ENCODE assay signal across 8 mouse cellular contexts in the genomic region with DNA sequence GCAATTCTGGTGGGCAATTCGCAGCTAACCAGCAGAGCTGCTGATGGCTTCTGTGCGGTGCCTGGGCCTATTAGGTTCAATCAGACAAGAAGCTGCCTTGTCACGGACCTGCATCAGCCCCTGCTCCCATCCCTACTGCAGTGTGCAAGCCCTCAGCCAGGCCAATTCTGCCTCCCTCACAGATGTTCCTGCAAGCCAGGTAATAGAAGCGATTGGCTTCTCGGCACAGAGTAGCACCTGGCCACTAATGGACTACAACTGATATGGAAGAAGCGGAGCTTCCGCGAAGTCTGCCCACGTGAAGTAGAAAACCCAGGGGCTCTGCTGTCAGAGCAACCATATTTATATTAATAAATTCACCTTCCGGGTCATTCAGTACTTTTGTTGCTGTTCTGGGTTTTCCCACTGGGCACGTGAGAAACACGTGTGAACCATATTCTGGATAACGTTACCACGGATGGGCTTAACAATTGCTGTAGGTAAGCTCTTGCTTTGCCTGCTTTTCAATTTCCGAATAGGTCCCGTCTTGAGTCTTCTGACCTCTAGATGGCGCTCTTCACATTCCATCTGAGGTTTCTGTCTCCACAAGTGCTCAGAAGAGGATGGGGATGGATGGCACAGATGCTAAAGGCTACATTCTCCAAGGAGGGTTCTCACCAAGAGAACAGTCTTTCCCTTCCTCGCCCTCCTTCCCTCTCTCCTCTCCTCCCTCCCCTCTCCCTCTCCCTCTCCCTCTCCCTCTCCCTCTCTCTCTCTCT. TPM values are rescaled to one million over a fixed set of nuclear protein-coding genes. Genes with fewer than 3 reads are reported as not detected.
A peak's percentile ranks its signal among the peaks of the same experiment; 100 is the strongest.
DNase-seq lines count a peak whose midpoint lies in the region; ATAC-seq and TF ChIP-seq lines count a peak whose summit lies in the region.

No protein-coding gene starts in this region.

- no peaks in the 10 kb centered on the region for H3K27me3 ChIP-seq in limb, embryonic 14.5 days (ENCODE audit: control insufficient read depth, insufficient read depth, low read length)

- no peak for TF ChIP-seq POLR2A in limb, embryonic 14.5 days (IDR thresholded peaks at IDR 0.05; ENCODE audit: borderline replicate concordance, extremely low read depth, insufficient read depth, insufficient read length)

- H3K9ac ChIP-seq in limb, embryonic 14.5 days (ENCODE audit: low read depth, low read length, severe bottlenecking), result no peak overlapping the region

- no peaks in the 10 kb centered on the region for H3K36me3 ChIP-seq in limb, embryonic 14.5 days (ENCODE audit: control insufficient read depth, insufficient read depth, low read length)

- no peak overlapping the region for H3K4me2 ChIP-seq in limb, embryonic 14.5 days (replicated peaks; ENCODE audit: low read depth, low read length, severe bottlenecking)

- H3K4me1 ChIP-seq in limb, embryonic 14.5 days (ENCODE audit: control insufficient read depth, insufficient read depth, low read length), result peaks cover 3% of the 10 kb centered on the region; the same call in 1 of the 2 replicates

- ATAC-seq in granulocyte monocyte progenitor cell, adult 5-6 weeks (replicated peaks; ENCODE audit: poor library complexity, severe bottlenecking), result peak; percentile 67
- ATAC-seq in limb, embryonic 14.5 days (ENCODE audit: low FRiP score, low read depth), result peak; percentile 41; the same call in 1 of the 2 replicates
- ATAC-seq in neutrophil, adult 5-6 weeks (ENCODE audit: extremely low read depth, insufficient number of reproducible peaks, low FRiP score, poor library complexity, severe bottlenecking), result peak; percentile 61; the same call in 1 of the 2 replicates

- no peak overlapping the region for H3K4me3 ChIP-seq in limb, embryonic 14.5 days (replicated peaks; ENCODE audit: low read length)

- DNase-seq in CD4-positive, CD25-positive, alpha-beta regulatory T cell, adult 2 months (ENCODE audit: low read depth, low spot score), result peak; percentile 85
- DNase-seq in NIH3T3 (ENCODE audit: low read depth), result peak; percentile 89
- peak; percentile 41 to 65 for DNase-seq in cerebellum, postnatal 25 days
- peak; percentile 66 for DNase-seq in kidney, adult 9 months
- DNase-seq in limb, embryonic 14.5 days (ENCODE audit: low spot score), result peak; percentile 74
- no peak for DNase-seq in ovary, postnatal 10 days (ENCODE audit: low spot score)

- no peaks in the 10 kb centered on the region for H3K9me3 ChIP-seq in limb, embryonic 14.5 days (ENCODE audit: control insufficient read depth, low read length)

- no peak overlapping the region for H3K27ac ChIP-seq in limb, embryonic 14.5 days (replicated peaks; ENCODE audit: low read depth, low read length)

- WGBS in limb, embryonic 14.5 days, result 33% methylated on average over 18 of the region's 18 CpGs

RNA-seq across cellular contexts. Expression of gene Cracr2a, which starts 19.3 kb away (rescaled TPM):
- total RNA-seq in granulocyte monocyte progenitor cell, adult 5-6 weeks (2014; fragmentation: Nextera tagmentation), result 8.6 and 9.4 TPM in 2 replicates
- total RNA-seq in granulocyte monocyte progenitor cell, adult 5-6 weeks (2017), result 9.5 and 9.6 TPM in 2 replicates
- 1.3 and 1.5 TPM in 2 replicates for polyA plus RNA-seq in limb, embryonic 14.5 days (2012; rRNA removed)
- 1.0 and 1.4 TPM in 2 replicates for polyA plus RNA-seq in limb, embryonic 14.5 days (2014; fragmentation: Nextera tagmentation; extraction: Ambion mirVana)
- 9.9 and 13.8 TPM in 2 replicates for total RNA-seq in neutrophil, adult 5-6 weeks (2017)
